Mouse (Mus musculus): ENCODE data around the gene Mrpl33.

GRCm38 (mm10) chr5:31647327-31647726 is 50.6 kb downstream of the Mrpl33 start:
- no peak for TF ChIP-seq CTCF (IDR thresholded peaks at IDR 0.05; ENCODE audit: borderline replicate concordance, extremely low read depth, insufficient read depth, insufficient read length)
- TF ChIP-seq POLR2A (IDR thresholded peaks at IDR 0.05; ENCODE audit: borderline replicate concordance, extremely low read depth, insufficient read depth, insufficient read length, poor library complexity, severe bottlenecking): no peak

Data from brain, embryonic 14.5 days (tissue).